Mouse (Mus musculus): ENCODE data around the gene Slc25a19.
A peak's percentile ranks its signal among the peaks of the same experiment; 100 is the strongest.
"Not testable (repeated sequence)": the region's sequence is repeated elsewhere in the genome, so short reads cannot be mapped to it uniquely, and the experiment has no call there.

The Slc25a19 gene

GRCm38 (mm10) chr11:115627705-115628464 lies at the start of gene Slc25a19:
Gene Slc25a19, minus strand, starts transcription at chr11:115628295.
- peak; percentile 96 for DNase-seq (ENCODE audit: low spot score)

GRCm38 (mm10) chr11:115677511-115677910 lies 49.4 kb upstream of the Slc25a19 start:
- no peak for DNase-seq (ENCODE audit: low spot score)

- no peak for DNase-seq (ENCODE audit: low spot score)
Observed at GRCm38 (mm10) chr11:115676738-115677137, 48.6 kb upstream of the Slc25a19 start.

- no peak for DNase-seq (ENCODE audit: low spot score)
Observed at GRCm38 (mm10) chr11:115674235-115674865, 46.3 kb upstream of the Slc25a19 start.

GRCm38 (mm10) chr11:115673471-115674234 lies 45.6 kb upstream of the Slc25a19 start:
- no peak for DNase-seq (ENCODE audit: low spot score)

GRCm38 (mm10) chr11:115672226-115672987 lies 44.3 kb upstream of the Slc25a19 start:
- no peak for DNase-seq (ENCODE audit: low spot score)

- no peak for DNase-seq (ENCODE audit: low spot score)
Observed at GRCm38 (mm10) chr11:115670451-115671050, 42.5 kb upstream of the Slc25a19 start.

- DNase-seq (ENCODE audit: low spot score) = no peak
Observed at GRCm38 (mm10) chr11:115663676-115664335, 35.7 kb upstream of the Slc25a19 start.

- no peak for DNase-seq (ENCODE audit: low spot score)
Observed at GRCm38 (mm10) chr11:115660376-115660775, 32.3 kb upstream of the Slc25a19 start.

- DNase-seq (ENCODE audit: low spot score) = no peak
Observed at GRCm38 (mm10) chr11:115658521-115658920, 30.4 kb upstream of the Slc25a19 start.

GRCm38 (mm10) chr11:115654128-115654527 lies 26.0 kb upstream of the Slc25a19 start:
- no peak for DNase-seq (ENCODE audit: low spot score)

- DNase-seq (ENCODE audit: low spot score) = no peak
Observed at GRCm38 (mm10) chr11:115653194-115653593, 25.1 kb upstream of the Slc25a19 start.

GRCm38 (mm10) chr11:115651680-115652079 lies 23.6 kb upstream of the Slc25a19 start:
- DNase-seq (ENCODE audit: low spot score) = no peak

- no peak for DNase-seq (ENCODE audit: low spot score)
Observed at GRCm38 (mm10) chr11:115649706-115650105, 21.6 kb upstream of the Slc25a19 start.

GRCm38 (mm10) chr11:115647459-115647858 lies 19.4 kb upstream of the Slc25a19 start:
- DNase-seq (ENCODE audit: low spot score) = peak; percentile 54

- DNase-seq (ENCODE audit: low spot score) = no peak
Observed at GRCm38 (mm10) chr11:115646439-115646838, 18.3 kb upstream of the Slc25a19 start.

- not testable (repeated sequence) for DNase-seq (ENCODE audit: low spot score)
Observed at GRCm38 (mm10) chr11:115645498-115645897, 17.4 kb upstream of the Slc25a19 start.

- no peak for DNase-seq (ENCODE audit: low spot score)
Observed at GRCm38 (mm10) chr11:115644308-115644707, 16.2 kb upstream of the Slc25a19 start.

- DNase-seq (ENCODE audit: low spot score) = no peak
Observed at GRCm38 (mm10) chr11:115643265-115643664, 15.2 kb upstream of the Slc25a19 start.

GRCm38 (mm10) chr11:115642705-115643104 lies 14.6 kb upstream of the Slc25a19 start:
- DNase-seq (ENCODE audit: low spot score) = no peak

GRCm38 (mm10) chr11:115641664-115642036 lies 13.6 kb upstream of the Slc25a19 start:
- no peak for DNase-seq (ENCODE audit: low spot score)
